Mouse (Mus musculus): ENCODE data around the gene Gpatch4.

The Gpatch4 gene

GRCm38 (mm10) chr3:88042661-88043421 is at the start of gene Gpatch4:
Gpatch4 (plus strand) TSS chr3:88043108.
- peak; percentile 93 to 94 for DNase-seq

- no peak for DNase-seq
Observed at GRCm38 (mm10) chr3:87993436-87993835, 49.5 kb upstream of the Gpatch4 start.

- DNase-seq = no peak
Observed at GRCm38 (mm10) chr3:87995331-87995730, 47.6 kb upstream of the Gpatch4 start.

GRCm38 (mm10) chr3:87996401-87996800 is 46.5 kb upstream of the Gpatch4 start:
- no peak for DNase-seq

GRCm38 (mm10) chr3:87996971-87997614 is 45.8 kb upstream of the Gpatch4 start:
- peak; percentile 28 to 43 for DNase-seq

GRCm38 (mm10) chr3:87998747-87999146 is 44.2 kb upstream of the Gpatch4 start:
- peak; percentile 36 to 61 for DNase-seq

- DNase-seq = peak in 1 of 2 experiments; percentile 29
Observed at GRCm38 (mm10) chr3:87999243-87999895, 43.5 kb upstream of the Gpatch4 start.

GRCm38 (mm10) chr3:88000181-88000580 is 42.7 kb upstream of the Gpatch4 start, which contains the start of gene Bcan:
Bcan (minus strand) TSS chr3:88000230.
- DNase-seq = peak; percentile 39 to 59

GRCm38 (mm10) chr3:88000816-88001595 is 41.9 kb upstream of the Gpatch4 start:
- peak in 1 of 2 experiments; percentile 25 for DNase-seq

- peak; percentile 52 to 68 for DNase-seq
Observed at GRCm38 (mm10) chr3:88002291-88002976, 40.5 kb upstream of the Gpatch4 start.

GRCm38 (mm10) chr3:88005822-88006786 is 36.8 kb upstream of the Gpatch4 start:
- peak in 1 of 2 experiments; percentile 53 for DNase-seq

- DNase-seq = peak; percentile 58 to 66
Observed at GRCm38 (mm10) chr3:88010634-88011265, 32.2 kb upstream of the Gpatch4 start.

GRCm38 (mm10) chr3:88022322-88023191 is 20.4 kb upstream of the Gpatch4 start:
- peak; percentile 90 to 93 for DNase-seq

- peak in 1 of 2 experiments; percentile 19 for DNase-seq
Observed at GRCm38 (mm10) chr3:88023192-88024074, 19.5 kb upstream of the Gpatch4 start.

- no peak for DNase-seq
Observed at GRCm38 (mm10) chr3:88026823-88027222, 16.1 kb upstream of the Gpatch4 start.

GRCm38 (mm10) chr3:88027434-88028186 is 15.3 kb upstream of the Gpatch4 start, which contains the start of gene Hapln2:
Hapln2 (minus strand) TSS chr3:88027583.
- peak in 1 of 2 experiments; percentile 20 for DNase-seq

All from cerebellum, postnatal 14 days (tissue).